Mouse (Mus musculus) gonadal fat pad, adult 2 months (tissue): Measurements from ENCODE around the gene Eps8l2. TPM values are rescaled to one million over a fixed set of nuclear protein-coding genes. Genes with fewer than 3 reads are reported as not detected.

Source experiments
- DNase-seq: peaks from one replicate; pipeline ENCODE4 v3.0.0-alpha.2; 2012; ENCODE audit warnings: low read depth
- polyA plus RNA-seq: library from polyadenylated mRNA; depleted of rRNA; stranded (reverse); fragments of >200 nt; gene quantifications from 2 replicates; pipeline ENCODE4 v1.2.3, GENCODE M21; 2012

Gene Eps8l2
- polyA plus RNA-seq, 1 experiment = 22.3 TPM

DNA sequence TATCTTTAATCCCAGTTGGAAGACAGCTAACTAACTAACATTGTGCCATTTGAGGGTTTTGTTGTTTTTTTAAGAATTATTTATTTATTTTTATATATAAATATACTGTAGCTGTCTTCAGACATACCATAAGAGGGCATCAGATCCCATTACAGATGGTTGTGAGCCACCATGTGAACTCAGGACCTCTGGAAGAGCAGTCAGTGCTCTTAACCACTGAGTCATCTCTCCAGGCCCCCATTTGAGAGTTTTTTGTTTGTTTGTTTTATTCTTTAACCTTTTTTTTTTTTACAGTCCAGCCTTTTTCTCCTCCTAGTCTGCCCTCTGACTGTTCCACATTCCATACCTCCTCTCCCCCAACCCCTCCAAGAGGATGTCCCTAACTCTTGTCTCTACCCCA, 8.0 kb upstream of the Eps8l2 start:
- DNase-seq = no peak

DNA sequence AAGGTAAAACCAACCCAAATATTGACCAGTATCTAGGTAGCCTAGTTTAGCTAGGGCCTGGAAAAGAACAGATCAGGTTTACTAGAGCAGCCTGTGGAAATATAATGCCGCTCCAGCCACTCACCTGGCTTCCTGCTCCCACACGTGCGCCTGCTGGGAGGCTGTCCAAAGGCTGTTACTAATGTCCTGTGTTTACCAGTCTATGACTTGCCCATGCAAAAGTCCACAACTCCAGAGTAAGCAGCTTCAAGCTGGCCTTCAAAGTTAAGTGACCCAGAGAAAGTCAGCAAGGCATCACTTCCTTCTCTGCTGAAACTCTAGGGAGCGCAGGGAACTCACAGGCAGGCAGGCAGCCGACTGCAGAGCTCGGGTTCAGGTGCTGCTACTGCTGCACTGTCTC, 6.7 kb upstream of the Eps8l2 start:
- no peak for DNase-seq

DNA sequence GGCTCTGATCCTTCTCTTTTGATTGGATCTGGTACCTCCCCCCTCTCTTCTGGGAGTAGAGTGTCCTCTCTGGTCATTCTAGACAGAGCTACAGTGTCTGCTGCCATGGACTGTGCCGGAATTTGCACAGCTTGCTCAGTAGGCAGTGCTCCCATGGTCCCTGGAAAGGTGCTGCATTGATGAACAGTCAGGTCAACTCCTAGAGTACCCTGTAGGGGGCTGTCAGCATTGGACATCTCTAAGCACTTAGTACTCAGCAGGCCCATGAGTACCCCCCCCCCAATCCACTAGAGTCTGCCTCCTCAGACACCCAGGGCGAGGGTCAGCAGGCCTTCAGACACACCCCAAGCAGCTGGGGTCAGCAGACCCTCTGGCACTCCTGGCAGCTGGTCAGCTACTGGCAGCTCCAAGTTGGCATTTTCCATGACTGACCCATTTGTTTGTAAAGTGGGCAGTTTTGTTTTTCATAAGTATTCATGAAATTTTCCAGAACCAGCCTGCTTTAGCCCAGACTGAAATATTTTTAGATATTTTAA, 3.6 kb upstream of the Eps8l2 start:
- no peak for DNase-seq

DNA sequence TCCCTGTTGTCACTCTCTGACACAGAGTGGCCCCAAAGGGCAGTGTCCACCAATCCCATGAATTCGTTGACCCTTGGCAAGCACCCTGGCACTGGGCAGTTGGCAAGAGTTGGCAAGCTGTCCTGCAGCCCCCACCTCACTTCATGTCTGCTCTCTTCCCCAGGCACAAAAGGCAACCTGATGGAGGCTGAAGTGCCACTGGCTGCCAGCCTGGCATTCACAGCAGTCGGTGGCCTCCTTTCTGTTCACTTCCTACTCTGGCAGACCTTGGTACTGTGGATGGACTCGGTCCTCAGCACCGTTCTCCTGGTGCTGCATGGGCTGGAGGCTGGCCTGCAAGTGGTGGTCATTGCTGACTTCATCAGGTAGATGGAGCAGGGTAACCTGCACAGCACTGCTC, 3.0 kb upstream of the Eps8l2 start:
- no peak for DNase-seq

DNA sequence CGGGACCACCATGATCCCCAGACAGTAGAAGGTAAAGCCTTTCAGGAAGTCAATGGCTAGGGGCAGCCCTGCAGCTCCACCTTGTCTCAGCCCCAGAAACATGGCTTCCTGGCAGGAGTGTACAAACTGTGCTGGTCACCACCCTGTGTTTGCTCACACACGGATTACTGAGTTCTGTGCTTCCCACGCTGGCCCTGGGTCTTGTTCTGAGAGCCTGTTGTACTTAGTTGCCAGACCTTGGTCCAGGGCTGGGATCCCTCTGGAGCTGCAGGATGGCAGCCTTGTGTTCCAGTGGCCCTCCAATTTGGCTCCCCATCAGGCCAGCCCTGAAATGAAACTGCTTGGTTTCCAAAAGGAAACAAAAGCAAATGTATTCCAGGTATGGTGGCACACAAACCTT, 2.4 kb upstream of the Eps8l2 start:
- DNase-seq = no peak

DNA sequence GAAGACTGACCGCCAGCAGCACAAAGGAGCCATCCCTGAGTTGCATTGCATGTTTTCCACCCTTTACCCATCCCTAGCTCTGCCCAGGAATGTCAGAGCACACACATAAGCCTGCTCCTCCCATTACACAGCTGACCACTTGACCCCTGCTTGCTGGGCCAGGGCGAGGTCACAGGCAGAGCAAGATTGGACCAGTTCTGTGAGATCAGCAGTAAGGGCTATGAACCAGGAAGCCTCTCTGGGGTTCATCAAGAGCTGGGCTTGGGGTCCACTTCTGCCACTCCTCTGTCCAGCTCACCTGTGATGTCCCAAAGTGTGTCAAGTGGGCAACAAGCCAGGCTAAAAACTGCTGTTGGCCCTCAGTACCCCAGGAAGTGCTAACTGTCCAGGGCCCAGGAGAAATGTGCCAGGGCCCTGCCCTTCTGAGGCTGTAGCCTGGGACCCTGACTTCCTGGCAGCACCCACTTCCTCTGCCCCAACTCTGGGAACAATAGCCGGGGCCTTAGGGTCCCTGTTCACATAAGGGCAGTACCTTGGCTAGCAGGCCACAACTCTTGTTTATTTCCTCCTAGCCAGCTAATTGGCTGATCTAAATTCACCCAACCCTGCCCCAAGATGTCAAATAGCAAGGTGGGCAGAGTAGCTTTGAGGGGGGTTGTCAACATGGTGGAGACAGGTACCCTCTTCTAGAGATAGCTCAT, 814 bp upstream of the Eps8l2 start:
- no peak for DNase-seq

DNA sequence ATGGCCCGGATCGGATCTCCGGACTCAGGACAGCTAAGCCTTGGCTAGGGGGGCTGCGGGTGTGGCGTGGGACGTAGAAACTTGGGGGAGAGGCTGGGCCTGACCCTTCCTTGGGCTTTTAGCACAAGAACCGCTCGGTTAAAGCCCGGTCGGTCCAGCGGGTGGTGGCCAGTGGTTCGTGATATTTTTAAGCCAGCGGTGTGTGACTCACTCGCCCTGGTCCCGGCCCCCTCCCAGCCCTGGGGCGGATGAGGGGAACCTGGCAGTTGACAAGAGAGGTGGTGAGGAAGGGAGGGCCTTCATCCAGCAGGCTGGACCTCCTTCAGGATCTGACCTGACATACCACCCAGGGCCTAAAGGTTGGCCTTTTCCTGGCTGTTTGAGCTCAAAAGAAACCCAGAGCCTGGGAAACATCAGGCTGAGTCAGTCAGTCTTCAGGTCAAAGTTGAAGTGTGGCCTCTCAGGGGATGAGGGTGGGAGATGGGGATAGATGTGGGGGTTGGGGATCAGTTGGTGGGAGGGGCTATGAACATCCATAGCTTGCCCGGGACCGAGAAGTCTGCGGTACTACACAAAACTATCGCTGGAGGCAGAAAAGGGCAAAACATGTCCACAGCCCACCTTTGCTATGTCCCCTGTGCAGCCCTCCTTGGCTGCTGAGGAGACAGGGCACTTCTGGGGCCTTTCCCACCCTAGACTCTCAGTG, 688 bp downstream of the Eps8l2 start:
- DNase-seq = no peak

DNA sequence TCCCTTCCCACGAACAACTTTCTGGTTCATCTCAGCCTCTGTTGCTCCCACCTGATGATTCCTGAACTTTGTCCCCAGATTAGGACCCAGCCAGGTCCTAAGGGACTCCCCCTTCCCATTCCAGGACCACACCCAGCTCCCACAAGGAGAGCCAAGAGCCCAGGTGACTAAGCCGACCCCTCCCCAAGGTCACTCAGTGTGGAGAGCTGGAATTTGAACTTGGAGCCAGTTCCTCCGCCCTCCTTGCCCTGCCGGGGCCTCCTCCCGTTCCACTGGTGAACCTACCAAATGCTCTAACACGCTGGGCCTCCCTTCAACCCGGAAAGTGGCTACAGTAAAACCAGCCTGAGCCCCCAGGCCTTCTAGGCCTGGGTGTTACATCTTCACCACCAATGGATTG, 1.3 kb downstream of the Eps8l2 start:
- DNase-seq = no peak

DNA sequence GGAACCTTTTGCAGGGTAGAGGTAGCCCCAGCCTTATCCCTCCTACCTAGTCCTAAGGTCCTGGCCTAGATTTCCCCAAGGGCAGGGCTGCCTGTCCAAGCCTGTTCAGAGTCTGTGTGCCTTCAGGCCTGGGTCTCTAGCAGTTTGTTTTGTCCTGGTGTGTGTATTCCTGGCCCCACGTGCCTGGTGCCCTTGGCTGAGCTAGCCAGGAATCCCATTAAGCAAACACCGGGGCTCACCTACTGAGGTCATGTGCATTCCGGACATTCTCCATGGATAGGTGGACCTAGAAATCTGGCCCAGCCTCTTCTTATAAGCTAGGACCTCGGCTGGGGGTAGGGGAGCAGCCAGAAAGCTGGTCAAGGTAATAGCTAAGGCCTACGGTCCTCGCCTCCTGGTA, 1.8 kb downstream of the Eps8l2 start:
- no peak for DNase-seq

DNA sequence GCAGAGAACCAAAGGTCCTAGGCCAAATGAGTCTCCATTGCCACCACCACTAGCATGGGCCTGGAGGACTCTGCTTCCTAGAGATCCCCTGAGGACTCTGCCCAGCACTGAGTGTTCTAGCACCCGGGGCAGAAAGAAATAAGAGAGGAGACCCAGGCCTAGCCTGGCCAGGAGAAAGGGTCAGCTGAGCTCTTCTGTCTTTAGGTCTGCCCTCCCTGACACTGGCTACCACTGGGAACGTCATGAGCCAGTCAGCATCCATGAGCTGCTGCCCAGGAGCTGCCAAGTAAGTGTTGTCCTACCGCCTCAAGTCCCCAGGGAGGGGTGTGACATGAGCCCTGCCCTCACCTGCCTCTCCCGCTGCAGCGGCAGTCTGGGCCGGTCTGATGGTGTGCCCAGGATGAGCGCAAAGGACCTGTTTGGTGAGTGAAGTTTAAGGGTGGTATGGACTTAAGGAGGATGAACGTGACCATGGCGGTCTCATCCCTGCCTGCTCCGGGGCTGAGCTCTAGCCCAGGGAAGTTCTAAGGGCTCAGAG, 3.1 kb downstream of the Eps8l2 start:
- DNase-seq = no peak

DNA sequence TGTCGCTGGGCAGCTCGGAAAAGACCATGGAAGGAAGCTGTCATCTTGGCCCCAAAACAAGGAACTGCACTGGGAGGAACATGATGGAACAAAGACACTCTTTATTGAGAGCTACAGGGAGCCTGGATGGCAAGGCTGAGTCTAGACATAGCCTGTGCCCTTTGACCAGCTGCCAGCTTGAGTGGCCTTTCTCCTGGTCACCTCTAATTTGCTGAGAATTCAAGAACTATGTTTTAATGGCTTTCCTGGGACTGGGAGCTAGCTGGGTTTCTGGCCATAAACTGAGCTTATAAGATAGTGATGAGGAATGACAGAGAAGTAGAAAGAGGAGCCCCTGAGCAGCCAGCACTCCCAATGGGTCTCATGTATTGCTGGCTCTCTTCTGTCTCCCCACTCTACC, 4.5 kb downstream of the Eps8l2 start:
- DNase-seq = no peak

DNA sequence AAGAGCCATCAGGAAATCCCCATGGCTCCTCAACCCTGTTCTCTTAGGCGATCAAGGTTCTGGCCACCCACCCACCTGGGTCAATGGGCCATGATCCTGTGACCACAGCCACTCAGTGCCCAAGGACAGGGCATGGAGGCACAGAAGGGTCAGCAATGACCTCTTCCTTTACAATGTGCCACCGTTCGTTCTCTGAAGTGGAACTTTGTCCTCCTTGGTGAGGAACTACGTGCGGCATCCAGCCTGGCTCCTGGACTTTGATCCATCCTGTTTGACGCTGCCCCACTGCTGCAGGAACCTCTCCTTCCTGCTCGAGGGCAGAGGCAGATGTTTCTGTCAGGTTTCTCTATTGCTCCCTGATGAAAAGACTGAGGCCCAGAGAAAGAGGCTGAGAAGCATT, 5.0 kb downstream of the Eps8l2 start:
- DNase-seq = no peak

DNA sequence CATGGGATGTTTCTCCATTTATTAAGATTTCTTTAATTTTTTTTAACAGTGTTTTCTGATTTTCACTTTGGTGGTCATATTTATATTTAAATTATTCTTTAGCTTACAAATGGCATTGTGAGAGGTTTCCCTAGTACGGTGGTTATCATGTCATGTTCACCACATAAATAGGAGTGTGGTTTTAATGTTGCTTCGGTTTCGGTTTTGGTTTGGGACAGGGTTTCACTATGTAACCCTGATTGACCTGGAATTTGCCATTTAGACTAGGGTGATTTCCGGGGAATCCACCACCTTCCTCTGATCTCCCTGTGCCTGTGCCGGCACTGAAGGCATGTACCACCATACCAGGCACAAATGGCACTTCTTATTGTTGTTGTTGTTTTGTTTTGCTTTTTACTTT, 6.1 kb downstream of the Eps8l2 start:
- DNase-seq = no peak

DNA sequence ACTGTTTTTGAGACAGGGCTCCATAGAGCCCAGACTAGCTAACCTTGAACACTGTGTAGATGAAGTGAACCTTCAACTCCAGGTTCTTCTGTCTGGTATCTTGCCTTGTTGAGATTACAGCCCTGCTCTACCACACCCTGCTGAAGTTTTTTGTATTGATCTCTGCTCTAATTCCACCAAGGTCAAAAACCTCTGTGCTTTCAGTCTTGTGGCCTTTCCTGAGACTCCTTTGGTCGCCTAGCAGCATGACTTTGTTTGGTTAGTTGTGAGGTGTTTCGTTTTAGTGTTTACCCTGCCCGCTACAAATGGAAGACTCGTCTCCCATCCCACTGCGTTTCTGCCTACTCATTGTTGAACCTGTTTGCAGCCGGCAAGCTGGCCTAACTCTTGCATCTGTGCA, 12.4 kb downstream of the Eps8l2 start:
- no peak for DNase-seq

DNA sequence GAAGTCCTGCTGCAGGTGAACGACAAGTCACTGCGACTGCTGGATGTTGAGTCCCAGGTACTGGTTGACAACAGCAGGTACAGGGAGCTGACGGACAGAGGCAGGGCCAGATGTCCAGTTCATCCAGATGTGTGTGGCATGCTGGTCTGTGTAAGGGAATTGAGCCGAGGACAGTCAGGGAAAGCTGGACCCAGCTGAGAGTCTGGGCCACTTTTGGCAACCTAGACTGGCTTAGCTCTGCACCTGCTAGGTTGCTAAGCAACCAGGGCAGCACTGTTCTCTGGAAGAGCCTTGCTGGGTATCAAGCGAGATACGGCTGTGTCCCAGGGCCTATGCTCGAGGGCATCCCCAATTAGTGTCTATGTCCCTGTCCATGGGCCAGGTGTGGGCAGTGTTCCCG, 16.4 kb downstream of the Eps8l2 start:
- no peak for DNase-seq

DNA sequence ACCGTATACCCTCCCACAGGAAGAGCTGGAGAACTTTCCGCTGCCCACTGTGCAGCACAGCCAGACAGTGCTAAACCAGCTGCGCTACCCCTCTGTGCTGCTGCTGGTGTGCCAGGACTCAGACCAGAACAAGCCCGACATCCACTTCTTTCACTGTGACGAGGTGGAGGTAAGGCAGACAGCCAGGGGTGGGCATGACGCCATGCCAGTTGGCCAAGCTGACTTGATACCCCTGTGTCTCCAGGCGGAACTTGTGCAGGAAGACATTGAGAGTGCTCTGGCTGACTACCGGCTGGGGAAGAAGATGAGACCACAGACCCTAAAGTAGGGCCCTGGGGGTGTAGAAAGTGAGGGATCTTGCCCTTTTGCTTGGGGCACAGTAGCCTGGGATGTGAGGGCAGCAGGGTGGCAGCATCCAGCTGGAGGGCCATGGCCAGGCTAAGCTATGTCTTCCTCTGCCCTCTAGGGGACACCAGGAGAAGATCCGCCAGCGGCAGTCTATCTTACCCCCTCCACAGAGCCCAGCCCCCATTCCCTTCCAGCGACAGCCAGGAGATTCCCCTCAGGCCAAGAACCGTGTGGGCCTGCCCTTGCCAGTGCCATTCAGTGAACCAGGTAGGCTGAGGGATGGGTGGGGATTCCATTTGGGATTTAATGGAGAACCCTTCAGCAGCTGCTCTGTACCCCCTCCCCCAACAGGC, 17.1 kb downstream of the Eps8l2 start:
- DNase-seq = no peak

DNA sequence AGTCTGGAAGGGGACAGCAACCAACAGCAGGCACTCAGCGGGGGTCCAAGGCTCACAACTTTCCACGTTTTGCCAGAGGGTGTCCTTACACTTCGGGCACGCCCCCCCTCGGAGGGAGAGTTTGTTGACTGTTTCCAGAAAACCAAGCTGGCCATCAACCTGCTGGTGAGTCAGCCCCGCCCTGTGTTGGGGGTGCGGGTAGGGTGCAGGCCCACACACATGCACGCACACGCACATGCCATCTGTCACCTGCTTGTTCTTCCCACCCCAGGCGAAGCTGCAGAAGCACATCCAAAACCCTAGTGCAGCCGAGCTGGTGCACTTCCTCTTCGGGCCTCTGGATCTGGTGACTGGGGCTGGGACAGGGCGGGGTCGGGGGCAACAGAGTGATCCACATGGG, 18.3 kb downstream of the Eps8l2 start:
- no peak for DNase-seq

DNA sequence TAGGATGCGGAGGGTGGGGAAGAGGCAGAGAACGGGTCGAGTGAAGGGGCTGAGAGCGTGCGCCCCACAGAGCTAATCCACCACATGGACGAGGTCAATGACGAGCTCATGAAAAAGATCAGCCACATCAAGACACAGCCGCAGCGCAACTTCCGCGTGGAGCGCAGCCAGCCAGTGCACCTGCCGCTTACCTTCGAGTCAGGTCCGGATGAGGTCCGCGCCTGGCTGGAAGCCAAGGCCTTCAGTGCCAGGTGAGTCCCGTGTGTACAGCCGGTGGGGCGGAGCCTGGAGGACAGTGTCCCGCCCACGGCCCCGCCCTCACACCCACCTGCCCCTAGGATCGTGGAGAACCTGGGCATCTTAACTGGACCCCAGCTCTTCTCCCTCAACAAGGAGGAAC, 22.8 kb downstream of the Eps8l2 start:
- DNase-seq = no peak

DNA sequence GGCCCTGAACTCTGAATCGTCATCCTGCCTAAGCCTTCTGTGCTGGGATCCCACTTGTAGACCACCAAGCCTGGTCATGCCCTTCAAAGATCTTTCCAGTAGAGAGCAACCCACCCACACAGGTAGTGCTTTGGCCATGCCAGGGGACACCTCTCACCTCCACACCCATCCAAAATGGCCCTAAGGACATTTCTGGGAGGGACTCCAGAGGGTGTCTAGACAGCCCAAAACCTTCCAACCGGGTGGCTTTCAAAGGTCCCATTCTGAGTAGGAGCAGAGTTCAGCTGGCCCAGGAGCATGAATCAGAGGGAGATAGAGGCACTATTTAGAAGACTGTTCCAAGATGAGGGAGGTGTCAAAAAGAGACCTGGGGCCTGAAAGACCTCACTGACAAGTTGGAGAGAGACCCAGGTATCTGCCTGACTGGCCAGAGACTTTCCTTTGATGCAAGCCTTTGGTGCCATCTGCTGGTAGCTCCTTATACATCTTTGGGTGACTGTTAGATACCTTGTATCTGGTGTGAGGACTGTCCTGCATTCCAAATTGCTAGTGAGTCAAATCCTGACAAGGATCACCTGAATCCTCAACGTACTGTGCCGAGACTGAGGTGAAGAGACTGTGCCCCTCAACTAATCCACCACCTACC, 24.5 kb downstream of the Eps8l2 start:
- DNase-seq = no peak

DNA sequence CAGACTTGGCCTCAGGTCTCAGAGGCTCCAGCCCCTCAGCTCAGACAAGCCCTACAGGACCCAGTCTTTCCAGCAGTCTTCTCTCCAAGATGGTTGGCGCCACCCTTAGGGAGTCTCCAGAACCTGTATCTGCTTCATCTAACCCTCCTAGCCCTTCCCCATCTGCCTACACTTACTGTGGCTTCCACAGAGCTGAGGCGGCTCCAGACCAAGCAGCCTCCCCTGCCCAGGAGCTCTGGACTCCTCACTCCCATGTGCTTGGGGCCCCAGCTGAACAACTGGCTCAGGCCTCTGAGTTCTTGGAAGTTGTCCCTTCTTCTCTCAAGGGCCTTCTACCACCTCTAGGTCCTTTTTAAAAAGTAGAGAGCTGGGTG, 25.1 kb downstream of the Eps8l2 start:
- DNase-seq = no peak

DNA sequence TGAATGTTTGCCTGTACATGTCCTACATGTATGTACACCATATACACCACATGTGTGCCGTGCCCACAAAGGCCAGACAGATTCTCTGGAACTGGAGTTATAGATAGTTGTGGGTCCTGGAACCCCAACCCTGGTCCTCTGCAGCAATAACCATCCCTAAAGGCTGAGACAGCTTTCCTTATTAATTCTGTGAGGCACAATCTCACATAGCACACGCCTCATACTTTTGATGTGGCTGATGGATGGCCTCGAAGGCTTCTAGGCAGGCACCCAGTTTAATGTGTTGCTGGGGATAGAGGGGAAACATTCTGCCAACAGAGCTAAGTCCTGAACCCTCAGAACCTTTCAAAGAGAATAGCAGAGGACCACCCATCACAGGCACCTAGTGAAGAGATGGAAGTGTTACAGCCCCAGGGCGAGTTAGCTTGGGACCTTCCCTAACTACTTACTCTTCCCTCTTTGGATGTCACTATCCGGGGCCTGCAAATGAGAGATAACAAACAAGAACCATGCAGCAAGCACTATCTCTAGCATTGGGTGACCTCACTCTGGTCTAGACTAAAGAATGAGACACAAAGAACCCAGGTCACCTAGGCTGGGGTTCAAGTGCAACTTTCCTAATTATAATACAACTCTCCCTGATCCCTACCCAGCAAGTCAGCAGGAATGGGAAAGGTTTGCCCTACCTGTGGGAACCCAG, 25.8 kb downstream of the Eps8l2 start:
- DNase-seq = no peak

DNA sequence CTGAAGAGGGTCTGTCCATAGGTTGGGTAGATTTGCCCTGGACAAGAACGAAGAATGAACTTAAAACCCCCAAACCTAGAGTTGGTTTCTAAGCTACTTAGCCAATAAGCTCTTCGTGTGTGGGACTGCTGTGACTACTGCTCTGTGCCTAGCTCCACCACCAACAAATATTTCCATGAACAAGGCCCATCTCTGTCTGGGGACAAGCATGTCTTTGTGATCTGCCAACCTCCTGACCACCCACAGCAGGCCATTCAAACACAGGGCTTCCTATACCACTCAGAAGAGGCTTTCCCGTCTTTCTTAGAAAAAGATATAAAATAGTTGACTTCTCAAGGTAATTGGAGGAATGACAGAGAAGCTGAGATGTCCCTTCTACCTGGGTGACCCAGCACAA, 26.4 kb downstream of the Eps8l2 start:
- no peak for DNase-seq
